Mouse (Mus musculus): ENCODE data around the gene Ugt1a8. TPM values are rescaled to one million over a fixed set of nuclear protein-coding genes. Genes with fewer than 3 reads are reported as not detected.
A peak's percentile ranks its signal among the peaks of the same experiment; 100 is the strongest.

Ugt1a8 gene
- polyA plus RNA-seq, 1 experiment from 2014 or later: not detected

GRCm38 (mm10) chr1:88205294-88205922 is 117.8 kb downstream of the Ugt1a8 start, which contains the start of gene Dnajb3:
Gene Dnajb3 (minus strand): TSS chr1:88205782.
- Histone ChIP-seq H3K27ac (replicated peaks) (no peak within 1 kb of the TSS; the same call in 1 of the 2 replicates), H3K9me3 (0 out of 2 replicates have a peak, but pooled peaks cover 7% of the 10 kb centered on the region), H3K4me3 (peak within 1 kb of the TSS; percentile 53), H3K9ac (replicated peaks) (peak within 1 kb of the TSS; percentile 62), H3K4me1 (no peaks in the 10 kb centered on the region), H3K27me3 (peaks cover 4% of the 10 kb centered on the region; the same call in 1 of the 2 replicates), H3K4me2 (replicated peaks) (peak within 1 kb of the TSS; percentile 66), H3K36me3 (no peaks in the 10 kb centered on the region)
- WGBS: 5% methylated on average over 62 of the region's 62 CpGs
- peak; percentile 99 for ATAC-seq (ENCODE audit: low FRiP score, low read depth)

GRCm38 (mm10) chr1:88206843-88207479 is 119.3 kb downstream of the Ugt1a8 start:
- H3K4me3 ChIP-seq: no peak overlapping the region
- H3K9me3 ChIP-seq: peaks cover 14% of the 10 kb centered on the region
- peaks cover 4% of the 10 kb centered on the region; the same call in 1 of the 2 replicates for H3K27me3 ChIP-seq
- 77% methylated on average over 2 of the region's 2 CpGs for WGBS
- no peak for ATAC-seq (ENCODE audit: low FRiP score, low read depth)
- no peak overlapping the region for H3K27ac ChIP-seq (replicated peaks)
- H3K4me1 ChIP-seq: no peaks in the 10 kb centered on the region
- H3K4me2 ChIP-seq (replicated peaks): no peak overlapping the region
- no peak overlapping the region for H3K9ac ChIP-seq (replicated peaks)
- H3K36me3 ChIP-seq: no peaks in the 10 kb centered on the region

DNA sequence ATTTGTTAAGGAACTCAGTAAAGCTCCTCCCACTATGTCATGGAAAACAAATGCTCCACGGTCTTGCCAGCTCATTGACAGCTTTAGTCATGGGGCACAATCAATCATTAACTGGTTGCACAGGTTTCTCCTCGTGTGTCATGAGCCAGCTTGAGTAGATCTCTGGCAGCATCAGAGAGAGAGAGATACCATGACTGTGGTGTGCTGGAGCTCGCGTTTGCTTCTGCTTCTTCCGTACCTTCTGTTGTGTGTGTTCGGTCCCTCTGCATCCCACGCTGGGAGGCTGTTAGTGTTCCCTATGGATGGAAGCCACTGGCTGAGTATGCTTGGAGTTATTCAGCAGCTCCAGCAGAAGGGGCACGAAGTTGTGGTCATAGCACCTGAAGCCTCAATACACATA is 124.2 kb downstream of the Ugt1a8 start, which contains the start of gene Ugt1a1:
Gene Ugt1a1, plus strand, starts transcription at position 148 of the 400 bp plus-strand sequence.
- Histone ChIP-seq H3K27me3 (peaks cover 4% of the 10 kb centered on the region; the same call in 1 of the 2 replicates), H3K9ac (replicated peaks) (no peak within 1 kb of the TSS), H3K36me3 (no peaks in the 10 kb centered on the region), H3K27ac (replicated peaks) (no peak within 1 kb of the TSS), H3K4me2 (replicated peaks) (no peak within 1 kb of the TSS), H3K9me3 (peaks cover 51% of the 10 kb centered on the region), H3K4me1 (no peaks in the 10 kb centered on the region), H3K4me3 (no peak within 1 kb of the TSS)
- WGBS: 67% methylated on average over 8 of the region's 8 CpGs
- no peak for ATAC-seq (ENCODE audit: low FRiP score, low read depth)

DNA sequence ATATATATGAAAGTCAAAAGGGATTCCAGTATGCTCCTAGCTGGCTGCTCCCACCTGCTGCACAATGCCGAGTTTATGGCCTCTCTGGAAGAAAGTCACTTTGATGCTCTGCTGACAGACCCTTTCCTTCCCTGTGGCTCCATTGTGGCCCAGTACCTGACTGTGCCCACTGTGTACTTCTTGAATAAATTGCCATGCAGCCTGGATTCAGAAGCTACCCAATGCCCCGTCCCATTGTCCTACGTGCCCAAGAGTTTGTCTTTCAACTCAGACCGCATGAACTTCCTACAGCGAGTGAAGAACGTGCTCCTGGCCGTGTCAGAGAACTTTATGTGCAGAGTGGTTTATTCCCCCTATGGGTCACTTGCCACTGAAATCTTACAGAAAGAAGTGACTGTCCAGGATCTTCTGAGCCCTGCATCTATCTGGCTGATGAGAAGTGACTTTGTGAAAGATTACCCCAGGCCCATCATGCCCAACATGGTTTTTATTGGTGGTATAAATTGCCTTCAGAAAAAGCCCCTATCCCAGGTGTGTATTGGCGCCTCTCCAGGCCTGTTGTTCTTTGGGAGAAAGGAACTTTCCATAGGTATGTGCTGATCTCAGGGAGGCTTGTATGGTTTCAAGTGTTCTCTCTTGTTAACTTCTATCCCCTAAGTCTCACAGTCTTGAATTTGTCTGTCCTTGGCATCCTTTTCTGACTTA is 124.9 kb downstream of the Ugt1a8 start:
- Histone ChIP-seq H3K9me3 (peaks cover 58% of the 10 kb centered on the region), H3K27me3 (no peaks in the 10 kb centered on the region), H3K4me2 (replicated peaks) (no peak overlapping the region), H3K4me3 (no peak overlapping the region), H3K27ac (replicated peaks) (no peak overlapping the region), H3K36me3 (no peaks in the 10 kb centered on the region), H3K9ac (replicated peaks) (no peak overlapping the region), H3K4me1 (no peaks in the 10 kb centered on the region)
- no peak for ATAC-seq (ENCODE audit: low FRiP score, low read depth)
- 61% methylated on average over 8 of the region's 8 CpGs for WGBS

DNA sequence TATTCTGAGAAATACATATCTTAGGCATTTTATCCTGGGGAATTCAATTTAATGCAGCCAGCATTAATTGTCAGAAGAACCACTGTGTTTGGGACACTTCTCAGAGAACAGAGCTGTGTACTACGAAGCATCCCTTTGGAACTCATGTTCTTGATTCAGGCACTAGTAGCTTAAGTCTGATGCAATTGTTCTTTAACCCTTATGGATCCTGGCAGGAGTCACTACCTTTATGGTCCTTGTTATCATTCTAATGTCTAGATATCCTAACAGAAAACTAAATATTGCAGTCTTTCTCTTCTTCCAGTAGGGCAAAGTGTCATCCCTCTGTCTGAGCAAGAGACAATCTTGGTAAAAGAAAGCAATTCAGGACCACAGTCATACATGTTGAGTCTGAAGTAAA is 125.4 kb downstream of the Ugt1a8 start:
- H3K4me3 ChIP-seq: no peak overlapping the region
- peaks cover 60% of the 10 kb centered on the region for H3K9me3 ChIP-seq
- H3K4me1 ChIP-seq: no peaks in the 10 kb centered on the region
- no peaks in the 10 kb centered on the region for H3K36me3 ChIP-seq
- 73% methylated on average over 1 of the region's 1 CpGs for WGBS
- no peak overlapping the region for H3K27ac ChIP-seq (replicated peaks)
- no peaks in the 10 kb centered on the region for H3K27me3 ChIP-seq
- no peak for ATAC-seq (ENCODE audit: low FRiP score, low read depth)
- H3K9ac ChIP-seq (replicated peaks): no peak overlapping the region
- no peak overlapping the region for H3K4me2 ChIP-seq (replicated peaks)

- Histone ChIP-seq H3K4me3 (no peak overlapping the region), H3K9me3 (peaks cover 60% of the 10 kb centered on the region), H3K4me1 (no peaks in the 10 kb centered on the region), H3K27ac (replicated peaks) (no peak overlapping the region), H3K4me2 (replicated peaks) (no peak overlapping the region), H3K36me3 (no peaks in the 10 kb centered on the region), H3K9ac (replicated peaks) (no peak overlapping the region), H3K27me3 (no peaks in the 10 kb centered on the region)
- ATAC-seq (ENCODE audit: low FRiP score, low read depth): 0 out of 2 replicates have a peak, but pooled peaks have one; percentile 7
- 79% methylated on average over 2 of the region's 2 CpGs for WGBS
Observed at GRCm38 (mm10) chr1:88213766-88214461, 126.3 kb downstream of the Ugt1a8 start.

DNA sequence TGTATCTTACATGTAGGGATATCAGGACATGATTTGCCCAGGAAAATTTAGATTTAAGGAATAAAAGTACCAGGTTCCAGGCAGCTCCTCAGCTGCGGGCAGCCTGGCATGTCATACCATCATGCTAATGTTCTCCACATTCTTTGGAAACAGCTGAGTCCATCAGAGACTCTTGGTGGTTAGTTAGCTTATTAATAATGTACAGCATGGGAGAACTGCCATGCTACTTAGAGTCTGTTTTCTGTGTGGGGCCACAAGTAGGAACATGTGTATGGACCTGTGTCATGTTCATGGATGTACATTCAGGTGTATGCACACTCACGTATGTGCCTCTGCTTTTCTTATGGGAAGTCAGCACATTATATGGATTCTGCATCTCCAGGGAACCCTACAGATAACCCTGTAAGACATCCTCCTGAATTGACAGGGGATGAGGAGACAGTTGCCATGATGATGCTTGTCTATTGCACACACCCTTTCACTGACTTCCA is 126.9 kb downstream of the Ugt1a8 start:
- Histone ChIP-seq H3K9me3 (peaks cover 60% of the 10 kb centered on the region), H3K27ac (replicated peaks) (no peak overlapping the region), H3K9ac (replicated peaks) (no peak overlapping the region), H3K4me2 (replicated peaks) (no peak overlapping the region), H3K4me3 (no peak overlapping the region), H3K36me3 (no peaks in the 10 kb centered on the region), H3K4me1 (no peaks in the 10 kb centered on the region), H3K27me3 (no peaks in the 10 kb centered on the region)
- 0 out of 2 replicates have a peak, but pooled peaks have one; percentile 10 for ATAC-seq (ENCODE audit: low FRiP score, low read depth)
- WGBS: 76% methylated on average over 2 of the region's 2 CpGs

DNA sequence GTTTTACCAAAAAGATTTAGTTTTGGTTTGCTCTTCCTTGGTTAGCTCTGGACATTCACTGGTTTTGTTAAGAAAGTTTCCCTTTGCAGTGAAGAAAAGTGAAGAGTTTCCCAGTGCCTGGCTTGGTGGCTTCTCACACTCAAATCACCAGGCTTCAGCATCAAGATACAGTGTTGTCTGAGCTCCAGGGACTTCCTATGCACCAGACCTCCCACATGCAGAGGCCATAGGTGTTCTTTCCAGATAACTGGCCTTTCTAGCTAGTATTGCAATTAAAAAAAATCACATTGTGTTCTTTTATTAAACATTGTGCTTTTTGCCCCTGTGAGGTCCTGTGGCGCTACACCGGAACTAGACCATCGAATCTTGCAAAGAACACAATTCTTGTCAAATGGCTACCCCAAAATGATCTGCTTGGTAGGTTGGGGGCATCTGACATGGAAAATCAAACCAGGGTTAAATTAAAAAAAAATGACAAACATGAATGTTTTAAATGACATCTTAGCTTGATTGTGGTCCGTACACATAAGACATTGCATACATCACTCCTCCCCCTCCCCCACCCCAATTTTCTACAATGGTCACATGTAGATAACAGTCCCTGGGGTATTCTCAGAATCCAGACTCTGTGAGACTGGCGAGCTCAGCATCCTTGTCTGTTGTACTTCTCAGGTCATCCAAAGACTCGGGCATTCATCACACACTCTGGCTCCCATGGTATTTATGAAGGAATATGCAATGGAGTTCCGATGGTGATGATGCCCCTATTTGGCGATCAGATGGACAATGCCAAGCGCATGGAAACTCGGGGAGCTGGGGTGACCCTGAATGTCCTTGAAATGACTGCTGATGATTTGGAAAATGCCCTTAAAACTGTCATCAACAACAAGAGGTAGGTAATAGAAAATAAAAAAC is 128.1 kb downstream of the Ugt1a8 start:
- ATAC-seq (ENCODE audit: low FRiP score, low read depth): no peak

DNA sequence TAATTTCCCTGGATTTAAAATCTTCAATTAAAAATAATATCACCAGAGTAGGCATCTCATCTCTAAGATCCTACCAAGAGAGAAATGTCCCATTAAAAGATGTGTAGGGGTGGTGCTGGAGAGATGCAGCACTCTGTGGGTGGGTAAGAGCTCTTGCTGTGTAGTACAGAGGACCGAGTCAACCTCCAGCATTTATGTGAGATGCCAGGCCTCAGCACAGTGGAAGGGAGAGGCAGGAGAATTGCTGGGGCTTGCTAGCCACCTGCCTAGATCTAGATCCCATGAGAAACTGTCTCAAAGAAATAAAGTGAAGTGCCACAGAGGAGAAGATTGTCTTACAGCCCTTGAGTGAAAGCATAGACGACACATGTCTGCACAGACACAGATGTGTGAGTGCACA is 128.9 kb downstream of the Ugt1a8 start:
- Histone ChIP-seq H3K4me3 (no peak overlapping the region), H3K27ac (replicated peaks) (no peak overlapping the region), H3K36me3 (no peaks in the 10 kb centered on the region), H3K9me3 (peaks cover 57% of the 10 kb centered on the region), H3K4me2 (replicated peaks) (no peak overlapping the region), H3K4me1 (no peaks in the 10 kb centered on the region), H3K9ac (replicated peaks) (no peak overlapping the region), H3K27me3 (no peaks in the 10 kb centered on the region)
- ATAC-seq (ENCODE audit: low FRiP score, low read depth): no peak
- 52% methylated on average over 2 of the region's 2 CpGs for WGBS

More for the DNA sequence above, 128.1 kb downstream of the Ugt1a8 start:
- no peak overlapping the region for H3K9ac ChIP-seq (replicated peaks)
- H3K4me1 ChIP-seq: no peaks in the 10 kb centered on the region
- no peak overlapping the region for H3K4me3 ChIP-seq
- no peaks in the 10 kb centered on the region for H3K27me3 ChIP-seq
- H3K36me3 ChIP-seq: no peaks in the 10 kb centered on the region
- peaks cover 60% of the 10 kb centered on the region for H3K9me3 ChIP-seq
- no peak overlapping the region for H3K4me2 ChIP-seq (replicated peaks)
- 69% methylated on average over 10 of the region's 10 CpGs for WGBS
- H3K27ac ChIP-seq (replicated peaks): no peak overlapping the region

DNA sequence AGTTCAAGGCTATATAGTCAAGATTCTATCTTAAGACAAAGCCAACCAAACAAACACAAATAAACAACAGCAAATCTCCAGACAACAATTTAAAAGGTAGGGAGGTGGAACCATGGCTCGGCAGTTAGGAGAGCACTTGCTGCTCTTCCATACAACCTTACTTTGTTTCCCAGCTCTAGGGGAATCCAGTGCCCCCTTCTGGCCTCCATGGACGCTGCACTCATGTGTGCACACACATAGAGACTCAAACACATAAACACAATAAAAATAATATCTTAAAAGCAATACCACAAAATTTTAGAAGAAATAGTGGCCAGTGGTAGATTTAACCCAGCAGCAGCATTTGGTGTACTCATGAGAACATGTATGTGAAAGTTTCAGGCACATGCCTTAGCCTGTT is 129.5 kb downstream of the Ugt1a8 start:
- Histone ChIP-seq H3K4me3 (no peak overlapping the region), H3K4me1 (no peaks in the 10 kb centered on the region), H3K36me3 (no peaks in the 10 kb centered on the region), H3K9me3 (peaks cover 54% of the 10 kb centered on the region), H3K9ac (replicated peaks) (no peak overlapping the region), H3K27me3 (no peaks in the 10 kb centered on the region), H3K4me2 (replicated peaks) (no peak overlapping the region), H3K27ac (replicated peaks) (no peak overlapping the region)
- WGBS: 62% methylated on average over 2 of the region's 2 CpGs
- no peak for ATAC-seq (ENCODE audit: low FRiP score, low read depth)

DNA sequence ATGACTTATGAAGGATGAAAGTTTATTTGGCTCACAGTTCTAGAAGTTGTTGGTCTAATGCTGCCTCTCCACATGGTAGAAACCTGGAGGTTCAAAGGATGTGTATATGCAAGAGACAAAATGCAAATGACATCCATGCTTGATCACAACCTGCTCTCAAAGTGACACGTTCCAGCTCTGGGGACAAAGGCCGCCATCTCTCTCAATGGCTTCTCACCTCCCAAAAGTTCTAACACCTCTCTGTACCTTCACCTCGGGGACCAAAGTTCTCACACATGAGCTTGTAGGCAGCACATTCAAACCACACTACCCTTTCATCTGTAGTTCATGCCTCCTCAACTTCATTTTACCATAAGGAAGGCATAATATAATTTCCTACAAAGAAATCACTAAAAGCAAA is 130.0 kb downstream of the Ugt1a8 start:
- Histone ChIP-seq H3K9ac (replicated peaks) (no peak overlapping the region), H3K9me3 (peaks cover 52% of the 10 kb centered on the region), H3K4me2 (replicated peaks) (no peak overlapping the region), H3K27me3 (no peaks in the 10 kb centered on the region), H3K36me3 (no peaks in the 10 kb centered on the region), H3K4me1 (no peaks in the 10 kb centered on the region), H3K27ac (replicated peaks) (no peak overlapping the region), H3K4me3 (no peak overlapping the region)
- WGBS: 40% methylated on average over 3 of the region's 3 CpGs
- ATAC-seq (ENCODE audit: low FRiP score, low read depth): no peak
